Mouse (Mus musculus) ZHBTc4 (cell line): ENCODE measurements at regions not wholly inside any gene's neighbourhood (a gene's known extent, or its start where the extent isn't known, plus 50 kb on each side); places are given as distances from the start of the nearest gene placed in this dataset.

Experiments
- DNase-seq: peaks from one replicate; pipeline ENCODE4 v3.0.0-alpha.2; 2011; ENCODE audit warnings: low read depth, low spot score

DNA sequence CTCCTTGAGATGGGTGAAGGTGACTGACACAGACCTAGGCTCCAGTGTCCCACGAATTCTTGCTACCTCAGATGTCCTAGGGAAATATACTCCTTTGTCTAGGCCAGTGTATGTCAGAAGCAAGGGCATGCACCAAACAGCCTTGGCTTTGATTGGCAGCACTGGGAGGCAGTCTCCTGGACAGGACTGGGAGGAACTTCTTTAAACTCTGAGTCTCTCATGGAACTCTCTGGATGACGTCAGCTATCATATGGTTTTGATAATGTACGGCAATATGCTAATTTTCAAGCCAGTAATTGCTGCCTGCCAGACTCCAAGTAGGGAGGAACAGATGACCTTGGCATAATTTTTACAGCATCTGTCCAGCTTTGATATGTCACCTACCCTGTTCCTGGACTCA, 528.5 kb downstream of the Tshz3 start:
- DNase-seq = no peak

DNA sequence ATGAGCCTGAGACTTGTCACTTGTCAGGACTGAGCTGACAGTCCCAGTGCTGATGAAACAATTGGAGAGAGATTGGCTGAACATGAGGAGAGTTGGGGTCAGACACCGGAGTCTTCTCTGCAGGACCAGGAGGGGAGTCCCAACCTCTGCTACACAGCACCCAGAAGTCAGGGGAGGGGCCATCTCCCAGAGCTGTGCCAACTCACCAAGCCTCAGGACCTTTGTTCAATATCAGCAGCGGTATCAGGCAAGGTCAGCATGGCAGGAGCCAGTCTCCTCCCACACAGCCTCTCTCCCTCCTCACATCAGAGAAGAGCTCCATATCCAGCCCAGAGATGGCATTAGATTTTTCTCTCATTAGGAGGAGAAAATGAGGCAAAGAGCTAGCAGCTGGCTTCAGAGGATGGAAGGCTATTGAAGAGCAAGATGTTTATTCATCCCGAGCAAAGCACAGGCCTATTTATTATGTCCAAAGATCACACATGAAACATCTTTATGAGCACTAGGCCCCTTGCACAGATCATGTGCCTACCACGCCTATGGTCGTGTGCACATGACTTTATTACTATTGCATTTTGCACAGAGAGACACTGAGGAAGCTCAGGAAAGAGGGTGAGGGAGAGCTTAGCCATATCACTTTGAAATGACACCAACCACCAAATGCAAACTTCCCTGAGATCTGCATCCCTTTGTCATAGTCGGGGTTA, 532.9 kb downstream of the Tshz3 start:
- no peak for DNase-seq

- DNase-seq = no peak
Measured at GRCm38 (mm10) chr7:37240832-37241231, 532.6 kb downstream of the Zfp536 start.

GRCm38 (mm10) chr7:37241781-37242180, 531.7 kb downstream of the Zfp536 start:
- no peak for DNase-seq

GRCm38 (mm10) chr7:37242476-37242875, 531.0 kb downstream of the Zfp536 start:
- DNase-seq = no peak

DNA sequence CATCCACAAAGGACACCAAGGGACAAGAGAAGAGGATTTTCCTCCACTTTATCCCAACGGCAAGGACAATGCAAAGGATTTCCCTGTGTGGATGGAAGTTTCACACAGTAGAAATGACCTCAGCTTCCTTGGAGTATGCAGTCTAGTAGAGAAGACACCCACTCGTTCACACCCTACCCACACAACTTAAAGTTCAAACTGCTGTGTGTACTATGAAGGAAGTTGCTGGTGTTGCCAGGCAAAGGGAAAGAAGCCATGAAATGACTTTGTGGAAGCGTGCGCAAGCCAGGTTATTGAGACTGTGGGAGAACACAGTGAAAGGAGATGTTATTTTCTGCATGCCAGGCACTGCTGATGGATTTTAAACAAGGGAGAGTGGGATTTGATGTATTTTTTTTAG, 527.3 kb downstream of the Zfp536 start:
- no peak for DNase-seq

- DNase-seq = no peak
Measured at GRCm38 (mm10) chr7:37254431-37254830, 519.0 kb downstream of the Zfp536 start.

- no peak for DNase-seq
Measured at GRCm38 (mm10) chr7:37255840-37256239, 517.6 kb downstream of the Zfp536 start.

DNA sequence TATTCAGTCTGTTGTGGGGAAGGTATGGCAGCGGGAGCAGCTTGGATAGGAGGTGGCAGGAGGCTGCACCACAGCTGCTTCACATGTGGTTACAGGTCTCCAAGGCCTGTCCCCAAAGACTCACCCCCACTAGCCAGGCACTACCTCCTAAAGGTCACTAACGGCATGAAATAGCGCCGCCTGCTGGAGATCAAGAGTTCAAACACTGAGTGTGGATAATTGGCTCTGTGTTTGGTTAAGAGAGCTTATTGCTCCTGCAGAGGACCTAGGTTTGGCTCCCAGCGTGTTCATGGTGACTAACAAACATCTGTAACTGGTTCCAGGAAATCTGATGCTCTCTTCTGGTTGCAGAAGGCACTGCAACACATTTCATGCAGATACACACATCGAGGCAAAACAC, 514.1 kb downstream of the Zfp536 start:
- DNase-seq = peak; percentile 77

GRCm38 (mm10) chr7:37262846-37263245, 510.6 kb downstream of the Zfp536 start:
- DNase-seq = peak; percentile 26

DNA sequence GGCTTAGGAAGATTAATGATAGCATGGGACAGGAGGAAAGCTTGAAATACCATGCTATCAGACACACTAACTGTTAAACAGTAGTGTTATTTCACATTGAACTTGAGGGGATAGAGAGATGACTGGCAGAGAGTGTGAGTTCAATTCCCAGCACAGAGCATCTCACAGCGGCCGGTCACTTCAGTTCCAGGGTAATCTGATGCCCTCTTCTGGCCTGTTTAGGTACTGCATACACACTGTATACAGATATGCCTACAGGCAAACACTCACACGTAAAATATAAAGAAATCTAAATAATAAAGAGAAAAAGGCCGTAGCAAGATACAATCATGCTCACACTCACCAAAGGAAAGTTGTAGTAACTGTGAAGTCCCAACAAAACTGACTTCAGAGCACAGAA, 506.0 kb downstream of the Zfp536 start:
- DNase-seq = peak; percentile 71

DNA sequence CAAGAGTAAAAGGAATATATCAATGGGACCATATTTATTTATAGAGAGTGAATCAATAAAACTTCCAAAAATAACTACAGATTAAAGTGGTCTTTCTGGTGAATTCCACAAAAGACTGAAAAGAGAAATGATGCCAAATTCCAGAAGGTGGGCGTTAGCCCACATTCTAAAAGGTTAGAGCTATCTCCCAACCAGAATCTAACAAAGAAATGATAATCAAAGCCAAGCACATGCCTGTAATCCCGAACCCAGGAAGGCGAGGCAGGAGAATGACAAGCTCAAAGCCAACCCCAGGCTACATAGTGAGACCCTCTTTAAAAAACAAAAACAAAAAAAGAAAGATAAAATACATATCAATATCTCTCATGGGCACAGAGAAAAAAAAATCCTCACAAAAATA, 502.6 kb downstream of the Zfp536 start:
- DNase-seq = no peak

DNA sequence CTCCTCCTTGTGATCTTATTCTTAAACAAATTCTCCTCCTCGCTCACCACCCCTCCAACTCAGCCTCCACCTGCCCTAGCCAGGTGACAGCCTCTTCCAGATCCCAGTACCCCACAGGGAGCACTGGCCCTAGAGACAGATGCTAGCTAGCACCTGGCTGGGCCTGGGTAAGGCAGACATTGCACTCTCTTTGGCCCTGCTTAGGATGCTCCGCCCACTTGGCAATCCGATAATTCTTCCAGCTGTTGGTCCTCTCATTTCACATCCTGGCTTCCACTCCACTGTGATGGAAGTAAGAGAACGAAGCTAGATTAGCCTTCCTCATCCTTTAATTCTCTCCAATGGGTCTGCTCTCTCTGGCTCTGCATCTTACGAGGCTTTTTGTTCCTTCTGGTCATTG, 483.4 kb downstream of the Zfp536 start:
- DNase-seq = no peak

- no peak for DNase-seq
Measured at GRCm38 (mm10) chr7:37290493-37291045, 482.9 kb downstream of the Zfp536 start.

DNA sequence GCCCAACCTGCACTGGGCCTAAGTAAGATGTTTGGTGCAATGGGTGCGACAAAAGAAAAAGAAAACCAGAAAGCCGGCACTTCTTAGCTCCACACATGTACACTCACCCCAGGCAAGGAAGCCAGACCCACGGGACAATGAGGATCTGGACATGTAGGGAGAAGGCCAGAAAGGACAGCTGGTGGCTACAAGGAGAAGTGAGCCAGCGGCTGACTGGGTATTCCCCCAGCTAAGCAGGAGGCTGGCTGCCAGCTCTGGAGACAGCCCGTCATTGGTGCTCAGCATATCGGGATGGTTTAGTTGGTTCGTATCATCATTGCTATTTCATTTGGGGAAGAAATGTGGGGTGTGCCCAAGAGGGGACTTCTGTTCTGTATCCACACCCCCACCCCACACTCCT, 481.7 kb downstream of the Zfp536 start:
- DNase-seq = no peak

- DNase-seq = no peak
Measured at GRCm38 (mm10) chr7:37292554-37292953, 480.9 kb downstream of the Zfp536 start.

GRCm38 (mm10) chr7:37298888-37299287, 474.6 kb downstream of the Zfp536 start:
- DNase-seq = no peak

DNA sequence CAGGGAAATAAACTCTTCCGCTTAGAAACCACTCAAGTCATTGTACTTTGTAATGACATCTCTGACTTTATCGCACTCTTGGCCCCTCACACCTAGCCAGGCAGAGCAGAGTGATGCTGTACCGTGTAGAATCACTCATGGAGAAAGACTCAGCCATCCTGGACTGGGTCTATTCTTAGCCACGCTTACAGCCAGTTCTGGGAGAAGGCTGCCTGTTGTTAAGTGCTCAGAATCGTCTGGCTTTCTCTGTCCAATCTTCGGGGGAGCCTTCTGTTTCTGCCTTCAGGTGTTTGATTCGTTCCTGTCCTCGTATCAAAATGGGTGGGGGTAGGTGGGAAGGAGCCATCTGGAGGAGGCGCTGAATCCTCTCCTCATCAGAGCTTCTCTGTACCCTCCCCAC, 468.0 kb downstream of the Zfp536 start:
- DNase-seq = no peak

DNA sequence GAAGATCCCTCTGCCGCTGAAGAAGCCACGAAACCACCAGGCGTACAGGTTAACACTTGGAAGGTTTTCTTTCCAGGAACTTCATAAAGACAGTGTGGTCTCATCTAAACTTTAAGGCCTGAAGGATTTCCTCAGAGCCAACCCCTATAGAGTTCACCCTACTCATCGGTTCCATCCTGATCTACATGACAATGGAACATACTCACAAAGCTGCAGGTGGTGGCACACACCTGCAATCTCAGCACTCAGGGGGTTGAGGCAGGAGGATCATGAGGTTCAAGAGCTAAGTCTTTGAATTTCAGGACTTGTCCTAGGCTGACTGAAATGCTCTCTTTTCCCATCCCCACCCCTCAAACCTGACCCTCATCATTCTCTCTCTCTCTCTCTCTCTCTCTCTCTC, 466.2 kb downstream of the Zfp536 start:
- DNase-seq = peak; percentile 84

- no peak for DNase-seq
Measured at GRCm38 (mm10) chr7:37324653-37325052, 448.8 kb downstream of the Zfp536 start.

DNA sequence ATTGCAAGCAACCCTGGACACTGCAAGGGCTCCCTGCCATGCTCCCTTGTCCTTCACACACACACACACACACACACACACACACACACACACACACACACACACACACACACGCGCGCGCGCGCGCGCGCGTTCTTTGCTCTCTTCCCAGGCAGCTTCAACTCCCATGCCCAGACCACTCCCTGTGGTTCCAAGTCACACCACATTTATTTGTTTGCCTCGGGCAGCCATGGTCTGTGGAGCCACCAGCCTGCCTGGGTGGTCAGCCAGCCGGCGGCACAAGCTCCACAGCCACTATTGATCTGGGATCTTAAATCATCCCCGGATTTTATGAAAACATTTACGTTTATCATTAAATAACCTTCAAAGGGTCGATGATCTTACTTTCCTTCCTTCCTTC, 440.0 kb downstream of the Zfp536 start:
- no peak for DNase-seq

DNA sequence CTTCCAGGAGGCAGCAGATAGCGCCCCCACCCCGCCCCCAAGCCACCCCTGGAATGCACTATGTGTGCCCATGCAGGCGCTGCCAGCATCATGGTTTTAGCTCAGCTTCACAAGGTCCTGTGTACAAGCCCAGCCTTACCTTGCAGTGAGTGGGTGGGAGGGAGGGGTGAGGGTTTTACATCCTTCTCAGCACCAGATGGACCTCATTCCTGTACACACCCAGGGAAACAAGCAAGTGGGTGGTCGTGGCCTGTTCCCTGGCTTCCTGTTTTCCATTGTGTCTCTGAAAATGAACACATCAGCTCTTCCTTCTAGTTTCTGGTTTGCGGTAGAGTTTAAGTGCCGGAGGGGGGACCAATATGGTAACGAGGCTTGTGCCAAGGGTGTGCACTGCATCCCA, 438.2 kb downstream of the Zfp536 start:
- no peak for DNase-seq

- DNase-seq = no peak
Measured at GRCm38 (mm10) chr7:37336171-37336850, 437.1 kb downstream of the Zfp536 start.
